Mouse (Mus musculus) left cerebral cortex, postnatal 10 days (tissue): Measurements from ENCODE around the gene Klhl24. TPM values are rescaled to one million over a fixed set of nuclear protein-coding genes. Genes with fewer than 3 reads are reported as not detected.

Experiments used
- DNase-seq, 2 experiments: peaks; one replicate each; pipeline ENCODE4 v3.0.0; 2021 to 2022; ENCODE audit warnings: low spot score in 2 of 2, mixed read lengths in 1 of 2; ENCODE audit errors: extremely low spot score in 1 of 2
- intact Hi-C: fragments of 180-260 bp; cut with DNase I; formaldehyde crosslinking; loops from one replicate; pipeline ENCODE4 v1.15.1; 2025
- total RNA-seq, 2 experiments: library from RNA; stranded (reverse); gene quantifications; 2 replicates each; pipeline ENCODE4 v1.2.3; 2021

Klhl24 gene
- total RNA-seq = 10 to 100 TPM; 76.6 to 76.8 TPM

DNA sequence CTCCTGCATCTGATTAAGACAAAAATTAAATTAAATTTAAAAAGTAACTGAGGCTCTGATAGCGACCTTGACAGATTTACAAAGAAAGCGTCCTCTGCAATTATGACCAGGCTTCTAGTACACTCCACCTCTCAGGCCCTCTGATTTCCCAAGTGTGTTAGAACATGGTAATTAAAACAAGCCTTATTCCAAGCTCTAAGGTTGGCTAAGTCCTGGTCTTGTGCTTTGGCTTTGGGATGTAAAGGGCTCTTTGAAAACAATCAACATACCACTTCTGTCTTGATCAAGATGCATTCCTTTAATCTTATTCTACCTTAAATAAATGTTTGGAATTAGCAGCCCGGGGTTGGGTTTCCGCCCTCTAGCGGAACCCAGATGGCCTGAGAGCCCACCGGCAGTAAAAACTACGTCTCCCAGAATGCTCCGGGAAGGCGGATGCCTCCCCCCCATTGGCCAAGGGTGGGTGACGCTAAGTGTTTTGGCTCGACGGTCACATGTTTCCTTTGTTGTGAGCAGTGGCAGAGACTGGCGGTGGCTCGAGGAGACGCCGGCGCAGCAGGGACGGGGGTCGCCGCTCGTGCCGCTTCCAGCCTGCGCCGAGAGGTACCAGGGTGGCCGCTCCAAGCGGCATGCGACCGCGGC, at the start of gene Klhl24:
Gene Klhl24, plus strand, starts transcription at position 474 of the 642 bp plus-strand sequence.
- intact Hi-C loops = loop anchor here (10.0 kb wide), 1 partner anchor 372 kb away; no protein-coding TSS in a partner anchor
- DNase-seq = peak; percentile 95

DNA sequence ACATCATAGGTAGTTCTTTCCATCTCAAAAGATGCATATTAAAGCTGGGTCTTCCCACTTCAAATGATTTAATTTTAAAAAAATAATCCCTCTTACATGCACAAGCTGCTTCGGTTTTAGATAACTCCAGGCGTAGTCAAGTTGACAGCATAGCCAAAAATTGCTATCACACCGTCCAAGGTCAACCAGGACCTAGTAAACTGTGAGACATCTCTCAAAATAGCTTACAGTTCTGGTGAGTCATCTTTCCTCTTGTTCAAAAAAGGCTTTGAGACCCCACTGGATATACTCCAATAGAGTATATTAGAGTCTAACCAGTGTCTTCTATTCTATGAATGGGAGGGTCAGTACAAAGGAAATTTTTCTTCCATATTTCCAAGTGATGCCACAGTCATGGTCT, 44.7 kb upstream of the Klhl24 start:
- intact Hi-C loops = no loop called here
- DNase-seq = no peak

DNA sequence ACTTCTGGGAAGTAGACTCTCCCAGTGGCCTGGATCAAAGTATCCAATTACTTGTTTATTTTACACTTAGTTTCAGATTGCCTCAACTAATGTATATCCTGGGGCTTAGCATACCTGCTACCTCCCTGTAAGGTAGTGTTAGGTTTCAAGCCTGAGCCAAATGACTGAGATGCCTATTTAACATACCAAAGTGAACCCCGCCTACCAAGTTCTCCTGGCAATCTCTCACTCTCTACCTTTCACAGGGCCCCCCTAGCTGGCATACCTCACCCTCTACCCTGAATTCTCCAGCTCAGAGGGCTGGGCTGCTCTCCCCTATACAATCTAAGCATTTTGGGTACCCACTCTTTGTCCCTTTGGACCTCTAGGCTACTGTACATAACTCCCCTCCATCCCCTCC, 24.6 kb upstream of the Klhl24 start:
- intact Hi-C loops = no loop called here
- DNase-seq = no peak

DNA sequence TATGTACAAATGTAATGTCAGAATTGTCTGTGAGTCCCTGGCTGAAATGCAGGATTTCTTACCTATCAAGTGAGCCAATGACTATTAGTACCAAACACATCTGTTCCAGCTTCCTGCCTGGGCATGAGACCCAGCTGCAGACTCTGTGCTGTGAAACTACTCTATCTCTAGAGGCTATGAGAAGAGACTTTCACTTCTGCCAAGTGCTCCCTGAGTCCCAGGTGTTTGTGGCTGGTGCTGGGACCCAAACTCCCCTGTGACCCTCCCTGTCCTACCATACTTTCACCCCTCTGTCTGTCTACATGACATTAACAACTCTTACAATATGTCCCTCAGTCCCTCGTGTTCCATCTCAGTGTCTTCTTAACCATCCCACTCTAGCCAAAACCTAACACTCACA, 20.7 kb upstream of the Klhl24 start:
- no peak for DNase-seq
- intact Hi-C loops = no loop called here

DNA sequence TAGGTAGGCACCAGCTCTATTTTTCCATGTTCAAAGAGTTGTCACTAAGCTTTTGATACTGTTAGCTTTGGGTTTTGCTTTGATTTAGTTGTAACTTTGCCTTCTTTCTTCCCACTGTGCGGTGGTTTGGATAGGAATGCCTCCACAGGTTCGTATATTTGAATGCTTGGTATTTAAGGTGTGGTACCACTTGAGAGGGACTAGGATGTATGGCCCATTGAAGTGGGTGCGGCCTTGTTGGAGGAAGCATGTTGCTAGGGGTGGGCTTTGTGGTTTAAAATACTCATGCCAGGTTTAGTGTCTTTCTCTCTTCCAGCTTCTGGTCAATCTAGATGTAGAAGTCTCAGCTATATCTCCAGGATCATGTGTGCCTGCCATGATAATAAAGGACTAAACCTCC, 17.1 kb upstream of the Klhl24 start:
- no peak for DNase-seq
- intact Hi-C loops = no loop called here

DNA sequence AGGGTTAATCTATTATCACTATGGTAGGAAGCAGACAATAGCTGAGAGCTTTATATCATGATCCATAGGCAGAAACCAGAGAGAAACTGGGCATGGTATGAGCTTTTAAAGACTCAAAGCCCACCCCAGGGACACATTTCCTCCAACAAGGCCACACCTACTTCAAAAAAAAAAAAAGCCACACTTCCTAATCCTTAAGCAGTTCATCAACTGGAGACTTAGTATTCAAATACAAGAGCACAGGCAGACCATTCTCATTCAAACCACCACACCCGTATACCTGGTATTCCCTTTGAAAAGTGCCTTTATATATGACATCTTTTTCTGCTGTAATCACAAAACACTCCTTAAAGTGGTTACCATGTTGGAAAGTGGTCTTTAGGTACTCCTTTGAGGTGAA, 12.7 kb upstream of the Klhl24 start:
- intact Hi-C loops = no loop called here
- no peak for DNase-seq

DNA sequence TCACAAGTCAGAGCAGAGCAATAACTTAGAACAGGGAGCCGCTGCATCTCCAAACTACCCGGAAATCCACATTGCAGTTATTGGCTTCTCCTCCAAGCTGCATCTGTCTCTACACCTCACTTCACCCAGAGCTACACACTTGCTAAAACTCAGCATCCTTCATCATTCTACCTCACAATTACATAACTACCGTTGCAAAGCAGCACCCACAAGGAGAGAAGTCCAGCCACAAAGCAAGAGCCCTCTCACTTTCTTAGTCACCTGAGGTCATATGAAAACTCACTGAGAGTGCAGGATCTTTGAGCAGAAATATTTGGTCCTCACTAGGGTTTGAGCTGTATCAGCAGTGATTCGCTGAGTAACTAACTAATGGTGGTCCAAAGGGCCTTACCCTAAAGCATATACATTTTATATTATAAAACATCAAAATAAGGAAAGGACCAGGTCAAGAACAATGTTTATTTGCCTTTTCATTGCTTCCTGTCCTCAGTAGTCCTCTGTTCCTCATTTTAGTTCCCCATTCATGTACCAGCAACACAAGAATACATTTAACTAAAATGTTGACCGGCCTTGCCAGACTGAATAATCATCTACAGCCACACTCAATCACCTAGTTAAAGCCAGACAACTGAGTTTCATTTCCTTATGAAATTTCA, 12.0 kb upstream of the Klhl24 start:
- intact Hi-C loops = no loop called here
- no peak for DNase-seq

DNA sequence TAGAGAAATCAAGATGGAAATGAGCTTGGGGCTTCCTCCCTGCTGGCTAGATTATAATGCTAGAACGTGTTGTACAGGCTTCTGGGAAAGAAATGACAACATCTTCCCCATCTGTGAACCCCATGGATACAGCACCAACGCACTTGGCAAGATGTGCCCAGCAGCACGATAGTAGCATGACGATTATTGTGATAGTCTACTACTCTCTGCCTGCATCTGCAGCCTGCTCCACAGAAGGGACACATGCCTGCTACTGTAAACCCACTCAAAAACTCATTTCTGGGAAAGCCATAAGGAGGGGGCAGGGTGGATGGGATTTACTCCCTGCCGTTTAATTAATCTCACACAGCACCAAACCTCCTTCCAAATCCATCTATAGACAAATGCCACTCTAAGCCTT, 10.4 kb upstream of the Klhl24 start:
- DNase-seq = no peak
- intact Hi-C loops = no loop called here

DNA sequence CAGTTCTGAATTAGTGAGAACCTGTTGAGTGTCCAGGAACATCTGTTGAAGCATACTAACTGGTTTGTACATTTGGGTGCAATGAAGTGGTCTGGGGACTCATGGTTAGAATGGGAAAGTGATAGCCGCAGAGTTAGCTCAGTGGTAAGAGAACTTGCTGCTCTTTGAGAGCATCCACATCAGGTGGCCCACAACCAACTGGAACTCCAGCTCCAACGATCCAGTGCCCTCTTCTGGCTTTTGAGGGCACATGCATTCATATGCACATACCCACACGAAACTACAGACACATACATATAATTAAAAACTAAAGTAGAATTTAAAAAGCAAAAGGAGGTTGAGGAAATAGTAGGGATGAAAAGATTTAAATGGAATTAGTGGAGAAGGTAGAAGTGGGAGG, 7.7 kb upstream of the Klhl24 start:
- intact Hi-C loops = loop anchor here (10.0 kb wide), 1 partner anchor 365 kb away; no protein-coding TSS in a partner anchor
- DNase-seq = no peak

DNA sequence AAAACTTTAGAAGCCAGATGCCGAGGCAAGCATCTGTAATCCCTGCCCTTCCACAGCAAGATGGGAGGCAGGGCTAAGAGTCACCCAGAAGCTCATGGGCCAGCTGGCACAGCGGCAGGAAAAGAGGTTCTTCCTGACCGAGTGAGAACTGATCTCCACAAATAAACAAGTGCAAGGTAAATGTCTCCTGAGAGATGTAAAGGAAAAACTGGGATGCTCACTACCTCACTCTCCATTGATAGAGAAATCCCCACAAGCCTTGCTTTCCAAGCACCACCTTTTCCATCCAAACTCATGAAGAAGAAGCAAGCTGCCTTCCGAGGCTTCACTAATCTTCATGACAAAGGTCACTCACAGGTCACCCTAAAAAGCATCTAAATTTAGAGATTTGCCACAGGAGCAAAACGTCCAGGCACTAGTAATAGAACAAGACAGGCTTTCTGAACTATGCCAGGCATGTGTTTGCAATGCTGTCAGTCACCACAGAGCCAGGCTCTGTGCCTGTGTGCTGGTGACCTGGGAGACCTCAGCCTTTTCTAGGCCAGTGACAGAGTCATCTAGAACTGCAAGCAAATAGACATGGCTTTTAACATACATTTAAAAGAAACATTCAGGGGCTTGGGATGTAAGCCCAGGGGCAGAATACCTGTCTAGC, 6.3 kb upstream of the Klhl24 start:
- DNase-seq = no peak
- intact Hi-C loops = loop anchor here (10.0 kb wide), 1 partner anchor 366 kb away; no protein-coding TSS in a partner anchor

DNA sequence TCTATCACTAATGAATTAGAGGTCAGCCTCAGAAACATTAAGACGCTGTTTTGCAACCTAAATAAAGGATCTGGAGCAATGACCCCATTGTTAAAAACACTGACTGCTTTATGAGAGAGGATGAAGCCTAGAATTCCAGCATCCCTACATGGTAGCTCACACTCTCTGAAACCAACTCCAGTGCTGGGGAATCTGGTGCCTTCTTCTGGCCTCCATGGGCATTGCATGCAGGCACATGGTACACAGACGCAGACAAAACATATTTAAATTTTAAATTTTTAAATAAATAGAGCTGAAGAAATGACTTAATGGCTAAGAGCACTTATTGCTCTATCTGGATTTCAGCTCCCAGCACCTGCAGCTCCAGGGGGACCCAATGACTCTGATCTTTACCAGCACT, 1.4 kb upstream of the Klhl24 start:
- no peak for DNase-seq
- intact Hi-C loops = loop anchor here (10.0 kb wide), 1 partner anchor 371 kb away; no protein-coding TSS in a partner anchor

DNA sequence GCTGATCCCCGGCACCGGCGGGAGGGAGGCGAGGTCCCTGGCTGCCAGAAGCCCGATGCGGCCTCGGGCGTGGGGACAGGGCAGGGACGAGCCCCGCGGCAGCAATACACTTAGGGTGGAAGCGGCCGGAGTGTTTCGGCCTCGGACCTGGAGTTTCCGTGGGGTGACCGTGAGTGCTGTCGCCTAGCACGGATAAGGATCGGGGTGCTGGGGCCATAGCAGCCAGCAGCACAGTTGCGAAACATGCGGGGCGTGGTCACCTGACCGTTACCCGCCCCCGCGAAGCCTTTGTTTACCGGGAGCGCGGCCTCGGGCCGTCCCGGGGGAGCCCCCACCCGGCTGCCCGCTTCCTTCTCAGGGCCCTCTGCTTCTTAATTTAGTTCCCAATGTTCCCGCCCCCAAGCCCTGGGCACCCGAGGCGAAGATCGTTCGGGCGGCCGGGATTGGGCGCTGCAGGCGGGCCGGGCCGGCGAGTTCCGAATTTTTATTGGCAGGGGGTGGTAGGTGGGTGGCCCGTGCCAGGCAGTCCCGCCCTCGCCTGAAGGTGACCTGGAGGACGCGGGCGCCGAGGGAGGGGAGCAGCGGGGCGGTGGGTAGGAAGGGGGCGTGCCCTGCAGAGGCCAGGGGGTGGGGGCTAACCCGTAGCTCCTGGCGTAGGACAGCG, 501 bp downstream of the Klhl24 start:
- intact Hi-C loops = loop anchor here (10.0 kb wide), 1 partner anchor 373 kb away; no protein-coding TSS in a partner anchor

DNA sequence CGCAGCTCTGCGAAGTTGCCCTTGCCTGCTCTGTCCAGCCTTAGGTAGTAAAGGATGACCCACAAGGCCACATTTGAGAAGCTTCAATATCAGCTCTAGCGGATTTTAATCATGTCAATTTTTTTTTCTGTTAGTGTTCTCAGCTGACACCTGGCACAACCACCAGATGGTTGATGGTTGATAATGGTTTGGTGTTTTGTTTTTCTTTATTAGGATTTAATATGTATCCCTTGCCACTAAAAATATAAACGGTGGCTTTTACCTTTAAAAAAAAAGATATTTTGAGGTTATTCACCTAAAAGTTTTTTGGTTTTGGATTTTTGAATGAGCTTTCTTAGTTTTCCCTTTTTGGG, 1.0 kb downstream of the Klhl24 start:
- intact Hi-C loops = loop anchor here (10.0 kb wide), 1 partner anchor 374 kb away; no protein-coding TSS in a partner anchor
- no peak for DNase-seq

More for the DNA sequence above, 501 bp downstream of the Klhl24 start:
- DNase-seq = peak; percentile 87 to 96

DNA sequence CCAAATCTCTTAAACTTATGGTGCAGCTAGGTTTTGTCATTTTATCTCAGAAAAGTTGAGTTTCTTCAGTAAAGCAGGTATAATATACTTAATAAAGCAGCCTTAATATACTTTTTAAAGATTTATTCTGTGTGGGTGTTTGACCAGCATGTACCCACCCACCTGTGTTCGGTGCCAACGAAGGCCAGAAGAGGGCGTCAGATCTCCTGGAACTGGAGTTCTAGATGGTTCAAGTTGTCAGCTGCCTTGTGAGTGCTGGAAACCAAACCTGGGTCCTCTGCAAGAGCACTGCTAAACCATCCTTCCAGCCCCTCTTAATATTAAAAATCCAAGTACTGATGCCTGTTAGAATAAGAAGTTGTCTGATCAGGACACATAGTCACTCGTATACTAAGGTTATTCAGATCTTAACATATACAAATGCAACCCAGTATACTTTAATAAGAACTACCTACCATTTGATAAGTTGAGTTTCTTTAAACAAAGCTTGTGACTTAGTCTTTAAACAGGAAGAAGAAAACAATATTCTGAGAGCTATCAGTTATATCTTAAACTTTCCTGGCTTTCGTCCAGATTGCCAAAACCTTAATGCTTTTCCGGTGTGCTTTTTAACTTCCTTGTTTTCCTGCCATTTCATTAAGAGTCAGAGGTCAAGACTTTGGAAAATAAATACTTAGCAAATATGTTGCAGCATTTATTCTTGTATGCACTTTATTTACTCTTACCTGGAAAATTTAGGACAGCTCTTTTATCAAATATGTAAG, 1.7 kb downstream of the Klhl24 start:
- intact Hi-C loops = loop anchor here (10.0 kb wide), 1 partner anchor 374 kb away; no protein-coding TSS in a partner anchor

DNA sequence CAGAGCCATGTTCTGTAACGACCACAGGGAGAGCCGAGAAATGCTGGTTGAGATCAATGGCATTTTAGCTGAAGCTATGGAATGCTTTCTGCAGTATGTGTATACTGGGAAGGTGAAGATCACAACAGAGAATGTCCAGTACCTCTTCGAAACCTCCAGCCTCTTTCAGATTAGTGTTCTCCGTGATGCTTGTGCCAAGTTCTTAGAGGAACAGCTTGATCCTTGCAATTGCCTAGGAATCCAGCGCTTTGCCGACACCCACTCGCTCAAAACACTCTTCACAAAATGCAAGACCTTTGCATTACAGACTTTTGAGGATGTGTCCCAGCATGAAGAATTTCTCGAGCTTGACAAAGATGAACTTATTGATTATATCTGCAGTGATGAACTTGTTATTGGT, 9.7 kb downstream of the Klhl24 start:
- DNase-seq = no peak
- intact Hi-C loops = no loop called here

More for the DNA sequence above, 1.7 kb downstream of the Klhl24 start:
- DNase-seq = peak in 1 of 2 experiments; percentile 48

DNA sequence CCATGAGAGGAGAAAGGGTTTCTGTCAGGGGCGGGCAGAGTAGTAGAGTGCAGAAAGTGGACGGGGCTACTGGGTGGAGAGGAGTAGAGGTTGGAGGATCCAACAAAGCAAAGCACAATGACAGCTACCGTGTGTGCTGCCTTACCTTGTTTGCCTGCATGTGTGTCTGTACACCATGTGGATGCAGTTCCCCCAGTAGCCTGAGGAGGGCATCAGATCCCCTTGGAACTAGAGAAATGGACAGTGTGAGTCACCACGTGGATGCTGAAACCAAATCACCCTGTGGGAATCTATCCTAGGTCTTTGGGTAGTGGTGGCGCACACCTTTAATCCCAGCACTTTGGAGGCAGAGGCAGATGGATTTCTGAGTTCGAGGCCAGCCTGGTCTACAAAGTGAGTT, 11.6 kb downstream of the Klhl24 start:
- DNase-seq = no peak
- intact Hi-C loops = no loop called here

DNA sequence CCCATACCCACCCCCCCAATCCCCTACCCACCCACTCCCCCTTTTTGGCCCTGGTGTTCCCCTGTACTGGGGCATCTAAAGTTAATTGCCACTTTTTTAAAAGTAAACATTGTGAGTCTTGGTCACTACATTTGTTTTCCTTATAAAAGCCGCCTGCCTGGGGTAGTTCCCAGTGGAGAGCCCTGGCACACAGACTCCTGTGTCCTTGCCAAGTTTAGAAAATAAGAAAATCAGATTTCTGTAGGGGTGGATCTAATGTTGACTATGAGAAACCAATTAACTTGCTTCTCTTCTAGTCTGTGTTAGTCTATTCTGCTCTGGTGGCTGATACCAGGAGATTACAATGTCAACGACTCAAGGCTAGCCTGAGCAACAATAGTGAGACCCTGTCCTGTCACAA, 15.3 kb downstream of the Klhl24 start:
- no peak for DNase-seq
- intact Hi-C loops = no loop called here

DNA sequence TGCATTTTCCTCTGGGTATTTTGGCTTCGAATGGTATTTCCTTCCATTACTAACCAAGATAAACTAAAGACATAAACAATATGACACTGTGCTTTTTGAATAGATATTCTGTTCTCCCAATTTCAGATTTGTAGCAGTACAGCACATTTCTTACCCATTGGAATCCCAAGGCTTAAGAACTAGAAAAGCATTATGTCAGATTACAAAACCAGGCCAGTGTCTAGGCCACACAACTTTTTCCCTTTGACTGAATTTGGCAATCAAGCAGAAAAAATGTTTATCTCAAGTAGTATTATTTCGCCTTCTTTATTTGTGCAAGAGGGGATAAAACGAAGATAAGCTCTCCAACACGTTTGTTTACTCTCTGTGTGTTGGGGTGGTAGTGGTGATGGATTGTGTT, 18.7 kb downstream of the Klhl24 start:
- DNase-seq = no peak
- intact Hi-C loops = no loop called here
